Mouse (Mus musculus) 3134 (cell line): Measurements from ENCODE around the gene Utrn.

Source experiments
- DNase-seq: peaks from one replicate; pipeline ENCODE4 v3.0.0-alpha.2; 2011; ENCODE audit warnings: low spot score; ENCODE audit not compliant: insufficient read length; ENCODE audit errors: extremely low read depth

Utrn gene

DNA sequence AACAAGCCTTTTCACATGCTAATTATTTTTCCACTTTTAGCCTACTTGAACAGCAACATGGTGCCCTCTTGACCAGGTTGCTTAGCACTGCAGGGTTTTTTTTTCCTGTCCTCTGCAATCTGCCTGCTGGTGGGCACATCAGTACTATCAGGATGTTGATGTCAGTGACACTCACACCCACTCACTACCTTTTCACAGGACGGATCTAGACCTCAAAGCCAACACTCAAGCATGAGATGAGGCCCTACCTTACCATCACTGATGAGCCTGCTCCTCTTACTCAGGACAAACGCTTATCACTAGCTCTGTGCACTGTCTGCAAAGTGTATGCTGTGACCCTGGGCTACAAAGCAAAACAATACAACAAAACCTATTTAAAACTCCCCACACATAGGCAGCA lies 63.3 kb downstream of the Utrn start:
- DNase-seq, result no peak

- DNase-seq, result no peak
These were observed 65.2 kb downstream of the Utrn start for GRCm38 (mm10) chr10:12803939-12804338.

DNA sequence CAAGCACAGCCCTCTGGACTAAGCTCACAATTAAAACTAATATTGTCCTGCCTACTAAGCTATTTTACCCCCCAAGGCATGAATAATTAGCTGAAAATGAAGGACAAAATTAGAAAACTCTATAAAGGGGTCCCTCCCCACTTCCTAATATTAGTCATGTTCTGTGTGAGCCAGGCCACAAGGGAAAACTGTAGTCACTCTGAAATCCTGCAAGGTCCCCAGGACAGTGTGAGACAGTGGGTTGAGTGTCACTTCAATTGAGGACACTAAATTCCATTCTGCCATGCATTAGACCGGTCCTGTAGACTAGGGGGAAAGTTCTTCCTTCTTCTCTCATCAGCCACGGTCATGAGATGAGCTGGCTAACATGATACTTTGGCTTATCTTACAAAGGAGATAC lies 69.7 kb downstream of the Utrn start:
- no peak for DNase-seq

DNA sequence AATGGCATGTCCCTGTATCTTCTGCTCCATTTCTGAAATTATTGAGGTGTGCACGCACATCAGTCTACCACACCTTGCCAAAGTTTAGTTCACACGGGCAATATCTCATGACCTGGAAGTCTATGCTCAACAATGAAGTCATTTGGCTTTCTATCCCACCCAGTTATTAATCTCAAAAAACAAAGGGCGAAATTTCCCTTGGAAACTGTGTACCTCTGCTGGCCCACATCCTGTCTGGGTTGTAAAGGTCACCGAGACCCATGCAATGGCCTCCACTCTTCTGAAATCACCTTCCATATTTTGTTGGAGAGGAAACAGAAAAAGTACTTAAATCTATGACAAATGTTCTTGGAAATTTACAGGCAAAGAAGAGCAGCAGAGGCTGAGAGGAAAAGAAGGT lies 70.9 kb downstream of the Utrn start:
- DNase-seq, result no peak

- no peak for DNase-seq
These were observed 72.7 kb downstream of the Utrn start for GRCm38 (mm10) chr10:12796510-12796840.

DNA sequence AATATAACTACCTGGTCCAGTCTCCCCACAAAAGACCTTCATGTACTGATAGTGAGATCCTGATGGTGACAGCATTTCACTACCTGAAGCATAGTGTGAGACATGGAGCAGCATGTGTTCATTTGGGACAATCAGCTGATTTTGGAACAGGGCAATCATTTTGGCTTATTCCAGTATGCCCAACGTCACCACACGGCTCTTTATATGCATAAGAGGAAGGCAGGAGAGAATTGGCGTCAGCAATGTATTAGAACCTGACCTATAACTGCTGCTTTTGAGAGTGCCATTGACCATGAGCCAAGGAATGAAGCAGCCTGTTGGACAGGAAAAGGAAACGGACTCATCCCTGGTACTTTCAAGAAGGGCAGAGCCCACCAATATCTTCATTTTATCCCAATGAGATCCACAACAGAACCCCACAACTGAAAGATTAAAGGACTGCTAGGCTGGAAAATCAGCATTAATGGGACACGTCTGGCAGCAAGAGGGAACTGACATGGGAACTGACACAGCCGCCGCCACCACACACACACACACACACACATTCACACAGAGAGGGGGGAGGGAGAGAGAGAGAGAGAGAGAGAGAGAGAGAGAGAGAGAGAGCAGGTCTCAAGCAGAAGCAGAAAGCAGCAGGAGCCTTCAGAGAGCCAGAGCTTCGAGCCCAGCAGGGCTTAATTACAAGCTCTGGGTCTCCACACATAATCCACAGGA lies 73.2 kb downstream of the Utrn start:
- no peak for DNase-seq

- DNase-seq, result no peak
These were observed 77.1 kb downstream of the Utrn start for GRCm38 (mm10) chr10:12792049-12792448.

DNA sequence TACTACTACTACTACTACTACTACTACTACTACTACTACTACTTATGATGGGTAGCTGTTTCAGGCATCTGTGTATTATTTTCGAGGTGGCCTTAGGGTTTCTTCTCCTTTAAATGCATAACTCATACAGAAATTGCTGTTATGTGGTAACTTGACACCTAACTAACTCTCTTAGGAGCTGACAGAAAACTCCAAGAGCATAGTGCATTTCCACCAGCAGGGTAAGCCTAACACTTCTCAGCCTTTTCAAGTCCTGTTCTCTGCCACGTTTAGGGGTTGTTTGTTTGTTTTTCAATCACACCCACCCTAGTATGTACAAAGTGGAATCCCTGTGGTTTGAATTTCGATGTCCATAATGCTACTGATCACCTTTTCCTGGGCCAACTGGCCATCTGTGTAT lies 78.3 kb downstream of the Utrn start:
- no peak for DNase-seq

DNA sequence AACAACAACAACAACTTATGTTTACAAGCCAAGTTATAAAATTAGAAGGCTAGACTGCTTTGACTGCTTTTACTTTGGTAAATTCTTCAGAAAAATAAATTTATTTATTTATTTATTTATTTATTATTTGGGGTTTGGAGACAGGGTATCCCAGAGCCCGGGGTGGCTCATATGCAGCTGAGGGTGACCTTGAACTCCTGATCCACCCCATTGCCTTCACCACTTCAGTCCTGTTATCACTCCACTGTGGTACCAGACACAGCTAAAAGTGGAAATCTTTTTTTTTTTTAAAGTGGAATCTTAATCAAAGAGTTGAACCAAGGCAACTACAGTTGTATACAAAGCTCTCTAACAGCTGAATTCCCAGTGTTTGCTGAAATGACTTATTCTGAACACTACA lies 80.6 kb downstream of the Utrn start:
- DNase-seq, result no peak

DNA sequence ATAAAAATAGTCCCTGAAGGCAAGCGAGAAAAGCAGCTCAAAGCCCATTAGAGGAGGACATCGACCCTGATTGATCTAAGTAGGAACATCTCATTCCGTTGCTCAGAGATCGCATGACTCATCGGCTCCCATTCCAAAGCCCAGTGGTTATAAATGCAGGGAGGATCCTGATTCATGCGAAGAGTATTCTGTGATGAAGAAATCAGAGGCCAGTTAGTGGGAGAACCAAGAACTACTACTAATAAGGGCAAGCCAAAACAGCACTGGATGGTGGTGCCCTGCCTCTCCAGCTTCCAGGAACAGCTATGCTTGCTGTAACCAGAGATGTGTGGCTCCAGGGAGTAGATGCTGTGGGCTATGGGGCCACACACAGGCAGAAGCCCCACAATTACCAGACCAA lies 81.2 kb downstream of the Utrn start:
- DNase-seq, result peak; percentile 77

- no peak for DNase-seq
These were observed 83.9 kb downstream of the Utrn start for GRCm38 (mm10) chr10:12785299-12785698.

- DNase-seq, result no peak
These were observed 87.7 kb downstream of the Utrn start for GRCm38 (mm10) chr10:12781381-12781907.

DNA sequence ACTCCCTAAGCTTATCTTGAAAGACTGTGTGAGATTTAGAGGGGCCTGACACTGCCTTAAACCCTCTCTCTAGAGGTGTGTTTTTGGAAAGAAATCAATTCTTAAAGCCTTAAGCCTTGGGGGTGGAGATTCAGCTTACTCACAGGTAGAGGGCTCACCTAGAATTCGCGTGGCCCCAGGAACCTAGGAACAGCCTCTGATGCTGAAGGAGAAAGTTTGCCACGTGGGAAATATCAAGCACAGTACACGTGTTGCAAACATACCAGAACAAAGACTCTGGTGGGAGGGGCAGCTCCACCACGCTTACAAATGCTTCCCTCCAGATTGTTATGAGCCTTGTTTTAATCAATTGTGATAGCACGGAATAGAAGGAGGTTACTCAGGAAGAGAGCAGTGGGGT lies 96.0 kb downstream of the Utrn start:
- no peak for DNase-seq

DNA sequence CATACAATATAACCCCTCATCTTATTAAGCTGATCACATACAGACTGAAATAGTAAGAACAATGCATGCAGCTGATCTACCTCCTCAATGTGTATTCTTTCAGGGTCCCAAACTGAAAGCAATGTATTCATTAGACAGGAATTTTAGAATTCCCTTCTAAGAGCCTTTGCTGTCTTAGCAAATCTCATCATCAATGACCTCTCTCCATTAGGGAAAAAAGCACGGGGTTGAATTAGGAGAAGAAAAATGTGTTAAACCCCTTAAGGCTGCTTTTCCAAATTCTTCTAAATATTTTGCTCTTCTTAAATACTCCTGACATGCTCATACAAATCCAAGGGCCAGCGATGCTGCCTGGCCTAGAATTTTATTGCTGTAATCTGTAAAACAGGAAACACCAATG lies 97.7 kb downstream of the Utrn start:
- no peak for DNase-seq

- no peak for DNase-seq
These were observed 106.5 kb downstream of the Utrn start for GRCm38 (mm10) chr10:12762668-12763067.

- DNase-seq, result no peak
These were observed 110.5 kb downstream of the Utrn start for GRCm38 (mm10) chr10:12758702-12758988.

DNA sequence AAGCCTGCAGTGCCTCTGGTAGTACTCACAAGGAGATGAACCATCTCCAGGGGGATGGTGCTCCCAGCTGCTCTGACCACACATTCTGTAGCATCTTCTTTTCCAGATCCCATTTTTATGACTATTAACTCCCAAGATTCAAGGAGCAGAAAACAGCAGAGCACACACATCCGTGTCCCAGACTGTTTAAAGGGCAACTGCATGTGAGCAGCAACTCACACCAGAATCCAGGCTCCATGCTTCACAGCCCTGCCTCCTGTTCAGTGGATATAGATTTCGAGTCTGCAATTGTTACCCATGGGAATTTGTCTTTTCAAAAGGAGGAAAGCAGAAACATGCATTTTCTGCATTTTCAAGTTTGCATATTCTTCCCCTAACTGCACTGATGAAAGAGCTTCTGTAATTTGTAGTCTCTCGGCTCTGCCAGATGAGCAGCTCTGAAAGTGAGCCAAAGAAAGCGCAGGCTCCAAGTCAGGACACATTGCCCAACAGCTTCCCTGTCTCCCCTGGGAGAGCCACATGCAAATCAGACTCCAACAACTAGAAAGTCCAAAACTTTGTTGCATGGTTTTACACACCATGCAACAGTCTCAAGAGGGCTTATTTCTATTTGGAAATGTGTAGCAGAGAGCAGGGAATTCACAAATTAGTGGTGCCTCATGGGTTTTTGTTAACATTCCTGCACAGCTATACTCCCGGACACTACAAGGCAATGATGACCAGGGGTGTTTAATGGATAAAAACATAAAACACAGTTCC lies 111.0 kb downstream of the Utrn start:
- peak; percentile 42 for DNase-seq

- DNase-seq, result no peak
These were observed 112.5 kb downstream of the Utrn start for GRCm38 (mm10) chr10:12756692-12757091.

GRCm38 (mm10) chr10:12754911-12755310 lies 114.3 kb downstream of the Utrn start:
- DNase-seq, result no peak

GRCm38 (mm10) chr10:12754166-12754565 lies 115.0 kb downstream of the Utrn start:
- DNase-seq, result no peak

GRCm38 (mm10) chr10:12743717-12744116 lies 125.4 kb downstream of the Utrn start:
- no peak for DNase-seq

GRCm38 (mm10) chr10:12739302-12739987 lies 129.7 kb downstream of the Utrn start:
- no peak for DNase-seq
